Mouse (Mus musculus) frontal cortex, adult (tissue): Measurements from ENCODE around the gene Btbd35f27.
"Not testable (repeated sequence)": the region's sequence is repeated elsewhere in the genome, so short reads cannot be mapped to it uniquely, and the experiment has no call there.

Experiments used
- ATAC-seq: cut with Nextera tagmentation; 2 replicates; pipeline ENCODE4 v1.9.2; 2017; ENCODE audit warnings: mild to moderate bottlenecking, moderate library complexity, mixed read lengths; ENCODE audit not compliant: low TSS enrichment

The Btbd35f27 gene

GRCm38 (mm10) chrX:4951835-4952234 lies at the start of gene Btbd35f27:
Btbd35f27 (plus strand) TSS chrX:4952135.
- not testable (repeated sequence) for ATAC-seq
